ENCODE assay signal across 8 mouse cellular contexts in the genomic region with DNA sequence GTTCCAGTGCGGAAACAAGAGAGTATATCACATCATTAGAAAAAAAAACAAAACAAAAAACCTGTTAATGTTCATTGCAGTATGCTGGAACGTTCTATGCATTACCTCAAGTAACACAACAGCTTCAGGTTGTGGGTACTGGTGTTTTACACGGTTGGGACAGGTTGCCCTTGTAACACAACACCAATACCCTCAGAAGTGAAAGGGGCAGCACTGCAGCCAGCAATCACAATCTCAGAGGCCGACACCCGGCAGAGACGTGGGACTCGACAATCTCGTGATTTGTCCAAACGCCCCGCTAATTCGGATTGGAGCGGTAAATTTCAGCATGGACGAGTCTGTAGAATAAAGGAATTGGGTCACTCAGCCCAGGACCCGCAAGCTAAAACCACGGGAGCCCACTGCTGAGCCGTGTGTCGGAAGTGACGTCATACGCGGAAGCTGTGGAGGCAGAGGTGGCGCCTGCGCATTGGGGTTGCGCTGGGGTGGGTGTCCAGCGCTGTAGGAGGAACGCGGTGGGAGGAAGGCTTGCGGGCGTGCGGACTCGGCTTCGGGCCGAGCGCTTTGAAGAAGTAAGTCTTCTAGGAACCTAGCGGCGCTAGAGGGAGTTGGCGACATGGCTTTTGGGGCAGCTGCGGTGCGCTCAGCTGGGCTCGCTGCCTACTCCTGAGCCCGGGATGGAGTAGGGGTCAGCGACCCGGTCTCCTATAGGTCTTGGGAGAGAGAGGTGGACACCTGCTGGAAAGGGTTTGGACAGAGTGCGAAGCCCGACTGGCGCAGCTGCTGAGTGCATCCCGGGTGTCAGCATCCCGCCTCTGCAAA. TPM values are rescaled to one million over a fixed set of nuclear protein-coding genes. Genes with fewer than 3 reads are reported as not detected.
DNase-seq lines count a peak whose midpoint lies in the region; ATAC-seq lines count a peak whose summit lies in the region.

A gene (plus strand): TSS at position 472 of the 822 bp plus-strand sequence.

- peak; percentile 94 for ATAC-seq in common myeloid progenitor, adult 5-6 weeks (replicated peaks; ENCODE audit: low read depth, poor library complexity, severe bottlenecking)
- ATAC-seq in megakaryocyte progenitor cell, adult 5-6 weeks (replicated peaks; ENCODE audit: poor library complexity): peak; percentile 83

- DNase-seq in ZHBTc4 (ENCODE audit: low read depth, low spot score): peak; percentile 96
- DNase-seq in gastrocnemius, adult 8-10 months (ENCODE audit: low spot score in 2 of 2): peak; percentile 86 to 91
- DNase-seq in induced T-regulatory cell, adult 2 months (ENCODE audit: low read depth): peak; percentile 98
- DNase-seq in left cerebral cortex, adult 9 months (ENCODE audit: low spot score in 2 of 2): peak; percentile 82 to 95
- DNase-seq in right cerebral cortex, postnatal 14 days: peak; percentile 95
- DNase-seq in urinary bladder, postnatal 36 days (ENCODE audit: low spot score in 2 of 2): peak; percentile 93

RNA-seq across cellular contexts. Expression of the gene that starts here (rescaled TPM):
- 0.05 and 0.69 TPM in 2 replicates for total RNA-seq in common myeloid progenitor, adult 5-6 weeks (2017)
- total RNA-seq in gastrocnemius, adult 8-10 months (2022): under 1 TPM; 0.56 to 0.75 (median 0.61) TPM
- total RNA-seq in megakaryocyte progenitor cell, adult 5-6 weeks (2015): 0.10 TPM in 1 of 2 replicates, not detected in the other
- total RNA-seq in megakaryocyte progenitor cell, adult 5-6 weeks (2017): 0.03 TPM in 1 of 2 replicates, not detected in the other

Comparison
In these comparisons a context has a peak if more than half of its experiments do, and no peak if none do; other contexts are left out.
1. Peak in every context shown above with its lines: DNase-seq and ATAC-seq.
2. Peak in ATAC-seq in common myeloid progenitor, adult 5-6 weeks; RNA of the gene not detected or under 1 TPM.
3. Peak in DNase-seq in gastrocnemius, adult 8-10 months; RNA of the gene not detected or under 1 TPM.
4. Peak in ATAC-seq in megakaryocyte progenitor cell, adult 5-6 weeks; RNA of the gene not detected or under 1 TPM.